Comparison of ENCODE assay signal across 9 mouse cellular contexts in the genomic region with DNA sequence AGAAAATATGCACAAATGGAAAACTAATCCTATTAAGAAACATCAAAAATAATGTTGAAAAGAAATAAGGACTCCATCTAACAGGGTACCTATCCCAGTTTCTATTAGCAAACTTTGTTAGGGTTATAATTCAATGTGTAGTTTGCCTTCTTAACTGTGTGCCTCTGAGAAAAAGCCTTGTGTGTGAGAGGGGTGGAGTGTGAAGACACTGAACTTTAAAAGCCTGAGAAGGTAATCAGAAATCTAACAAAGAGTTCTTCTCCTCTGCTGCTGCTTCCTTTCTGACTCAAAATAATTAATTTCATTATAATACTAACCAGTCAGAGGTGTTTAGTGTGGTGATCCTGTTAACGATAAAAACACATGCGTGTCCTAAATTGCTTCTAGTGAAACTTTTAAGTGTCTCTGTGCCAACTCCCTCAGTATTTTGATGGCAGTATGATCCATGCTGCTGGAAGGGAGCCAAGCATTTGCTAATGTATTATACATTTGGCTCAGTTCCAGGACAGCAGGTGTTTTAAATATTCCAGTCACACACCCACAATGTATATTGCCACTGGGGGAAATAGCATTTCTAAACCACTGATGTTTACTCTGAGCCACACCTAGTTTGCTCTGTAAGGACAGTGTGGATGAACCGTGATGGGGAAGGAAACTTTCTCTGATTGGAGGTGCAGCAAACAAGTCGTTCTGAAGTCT.
DNase-seq lines count a peak whose midpoint lies in the region; ATAC-seq lines count a peak whose summit lies in the region.
"Had no signal": no experiment of that assay in that cellular context is flagged by ENCODE, and none has a peak within 500 bp of the region (broad histone marks: within the 10 kb centered on the region; RNA-seq: fewer than 3 reads in every experiment).

No protein-coding gene starts in this region.

- no peak overlapping the region for H3K9ac ChIP-seq in embryonic facial prominence, embryonic 11.5 days (replicated peaks; ENCODE audit: low read length)
- H3K9ac ChIP-seq in neural tube, embryonic 11.5 days (ENCODE audit: low read length): no peak overlapping the region
- no peak overlapping the region for H3K9ac ChIP-seq in limb, embryonic 13.5 days
- no peak overlapping the region for H3K9ac ChIP-seq in stomach, embryonic 16.5 days (ENCODE audit: low read length)
- H3K9ac ChIP-seq: lung, embryonic 15.5 days had no signal

- no peaks in the 10 kb centered on the region for H3K27me3 ChIP-seq in embryonic facial prominence, embryonic 11.5 days (ENCODE audit: control insufficient read depth, insufficient read depth, low read length)
- H3K27me3 ChIP-seq in embryonic facial prominence, embryonic 10.5 days (replicated peaks; ENCODE audit: low read depth, poor library complexity, severe bottlenecking): no peaks in the 10 kb centered on the region
- H3K27me3 ChIP-seq in neural tube, embryonic 11.5 days (ENCODE audit: control insufficient read depth, insufficient read depth, low read length): no peaks in the 10 kb centered on the region
- no peaks in the 10 kb centered on the region for H3K27me3 ChIP-seq in limb, embryonic 13.5 days
- no peaks in the 10 kb centered on the region for H3K27me3 ChIP-seq in stomach, embryonic 16.5 days (ENCODE audit: control insufficient read depth, insufficient read depth, low read length)
- H3K27me3 ChIP-seq: lung, embryonic 15.5 days had no signal

- no peak overlapping the region for H3K4me3 ChIP-seq in embryonic facial prominence, embryonic 11.5 days (ENCODE audit: low read depth, low read length)
- no peak overlapping the region for H3K4me3 ChIP-seq in embryonic facial prominence, embryonic 10.5 days
- no peak overlapping the region for H3K4me3 ChIP-seq in neural tube, embryonic 11.5 days (ENCODE audit: low read depth, low read length)
- H3K4me3 ChIP-seq in limb, embryonic 13.5 days: no peak overlapping the region
- no peak overlapping the region for H3K4me3 ChIP-seq in stomach, embryonic 16.5 days (replicated peaks; ENCODE audit: low read length)
- H3K4me3 ChIP-seq: lung, embryonic 15.5 days had no signal

- H3K27ac ChIP-seq in embryonic facial prominence, embryonic 11.5 days (replicated peaks; ENCODE audit: low read depth, low read length): no peak overlapping the region
- H3K27ac ChIP-seq in embryonic facial prominence, embryonic 10.5 days (replicated peaks): no peak overlapping the region
- H3K27ac ChIP-seq in neural tube, embryonic 11.5 days (ENCODE audit: low read depth, low read length): no peak overlapping the region
- H3K27ac ChIP-seq in limb, embryonic 13.5 days: peak overlapping the region; percentile 33; the same call in 1 of the 2 replicates
- peak overlapping the region; percentile 43; the same call in 1 of the 2 replicates for H3K27ac ChIP-seq in stomach, embryonic 16.5 days (ENCODE audit: low read length)
- H3K27ac ChIP-seq: lung, embryonic 15.5 days had no signal

- 0 out of 2 replicates have a peak, but pooled peaks have one; percentile 10 for ATAC-seq in embryonic facial prominence, embryonic 11.5 days (replicated peaks; ENCODE audit: insufficient number of reproducible peaks, low FRiP score, low TSS enrichment, low read depth)
- ATAC-seq in neural tube, embryonic 11.5 days (ENCODE audit: insufficient read depth, low FRiP score, low TSS enrichment): 0 out of 2 replicates have a peak, but pooled peaks have one; percentile 21
- peak; percentile 18 for ATAC-seq in limb, embryonic 13.5 days (ENCODE audit: low FRiP score, low read depth)
- peak; percentile 81 for ATAC-seq in stomach, embryonic 16.5 days (ENCODE audit: insufficient read depth, low FRiP score)

- no peak overlapping the region for H3K4me2 ChIP-seq in embryonic facial prominence, embryonic 11.5 days (ENCODE audit: low read depth, low read length)
- H3K4me2 ChIP-seq in neural tube, embryonic 11.5 days (ENCODE audit: low read depth): no peak overlapping the region
- peak overlapping the region; percentile 16; the same call in 1 of the 2 replicates for H3K4me2 ChIP-seq in limb, embryonic 13.5 days (replicated peaks)
- no peak overlapping the region for H3K4me2 ChIP-seq in stomach, embryonic 16.5 days (ENCODE audit: low read depth, low read length)
- H3K4me2 ChIP-seq: lung, embryonic 15.5 days had no signal

- 61% methylated on average over 4 of the region's 4 CpGs for WGBS in embryonic facial prominence, embryonic 11.5 days
- 76% methylated on average over 4 of the region's 4 CpGs for WGBS in embryonic facial prominence, embryonic 10.5 days
- WGBS in neural tube, embryonic 11.5 days: 65% methylated on average over 4 of the region's 4 CpGs
- 17% methylated on average over 4 of the region's 4 CpGs for WGBS in limb, embryonic 13.5 days
- WGBS in stomach, embryonic 16.5 days: 9% methylated on average over 4 of the region's 4 CpGs

- no peaks in the 10 kb centered on the region for H3K36me3 ChIP-seq in embryonic facial prominence, embryonic 11.5 days (replicated peaks; ENCODE audit: control insufficient read depth, insufficient read depth, low read depth, low read length)
- no peaks in the 10 kb centered on the region for H3K36me3 ChIP-seq in embryonic facial prominence, embryonic 10.5 days (replicated peaks)
- H3K36me3 ChIP-seq in neural tube, embryonic 11.5 days (ENCODE audit: control insufficient read depth, insufficient read depth, low read length): no peaks in the 10 kb centered on the region
- no peaks in the 10 kb centered on the region for H3K36me3 ChIP-seq in limb, embryonic 13.5 days
- H3K36me3 ChIP-seq in stomach, embryonic 16.5 days (ENCODE audit: control insufficient read depth, insufficient read depth, low read length): no peaks in the 10 kb centered on the region
- H3K36me3 ChIP-seq: lung, embryonic 15.5 days had no signal

- no peaks in the 10 kb centered on the region for H3K4me1 ChIP-seq in embryonic facial prominence, embryonic 11.5 days (ENCODE audit: control insufficient read depth, insufficient read depth, low read length)
- peaks cover 33% of the 10 kb centered on the region for H3K4me1 ChIP-seq in embryonic facial prominence, embryonic 10.5 days
- peaks cover 8% of the 10 kb centered on the region; the same call in 1 of the 2 replicates for H3K4me1 ChIP-seq in neural tube, embryonic 11.5 days (ENCODE audit: control insufficient read depth, insufficient read depth, low read length)
- peaks cover 51% of the 10 kb centered on the region for H3K4me1 ChIP-seq in limb, embryonic 13.5 days
- peaks cover 12% of the 10 kb centered on the region for H3K4me1 ChIP-seq in stomach, embryonic 16.5 days (ENCODE audit: control insufficient read depth, insufficient read depth, low read length)

- H3K9me3 ChIP-seq in embryonic facial prominence, embryonic 11.5 days (replicated peaks; ENCODE audit: control insufficient read depth, low read length): no peaks in the 10 kb centered on the region
- no peaks in the 10 kb centered on the region for H3K9me3 ChIP-seq in embryonic facial prominence, embryonic 10.5 days
- H3K9me3 ChIP-seq in neural tube, embryonic 11.5 days (ENCODE audit: control insufficient read depth, low read length): no peaks in the 10 kb centered on the region
- H3K9me3 ChIP-seq in limb, embryonic 13.5 days: no peaks in the 10 kb centered on the region
- no peaks in the 10 kb centered on the region for H3K9me3 ChIP-seq in stomach, embryonic 16.5 days (replicated peaks; ENCODE audit: control insufficient read depth, low read length)
- H3K9me3 ChIP-seq: lung, embryonic 15.5 days had no signal

- peak; percentile 45 for DNase-seq in embryonic facial prominence, embryonic 11.5 days (ENCODE audit: low spot score)
- DNase-seq in embryonic facial prominence, embryonic 10.5 days (ENCODE audit: low spot score): no peak
- peak; percentile 20 for DNase-seq in neural tube, embryonic 11.5 days (ENCODE audit: low spot score)
- no peak for DNase-seq in neural tube, embryonic 10.5 days (ENCODE audit: extremely low spot score, low spot score)
- DNase-seq in layer of hippocampus, adult 8-10 months (ENCODE audit: low spot score in 2 of 2): no peak
- DNase-seq in thymus, postnatal 4 days: no peak

Comparison
In these comparisons a context has a peak if more than half of its experiments do, and no peak if none do; other contexts are left out.
1. DNase-seq: peak in embryonic facial prominence, embryonic 11.5 days (single experiment) and neural tube, embryonic 11.5 days (single experiment); none in embryonic facial prominence, embryonic 10.5 days (single experiment), neural tube, embryonic 10.5 days (single experiment), layer of hippocampus, adult 8-10 months (0 of 2) and thymus, postnatal 4 days (single experiment).
2. ATAC-seq: peak in every context shown above with its lines; median percentile 81 in stomach, embryonic 16.5 days; 21 in neural tube, embryonic 11.5 days; 18 in limb, embryonic 13.5 days; 10 in embryonic facial prominence, embryonic 11.5 days.
3. H3K27ac ChIP-seq: peak in limb, embryonic 13.5 days (single experiment) and stomach, embryonic 16.5 days (single experiment); none in embryonic facial prominence, embryonic 11.5 days (single experiment), embryonic facial prominence, embryonic 10.5 days (single experiment) and neural tube, embryonic 11.5 days (single experiment).